Mouse (Mus musculus) midbrain, embryonic 11.5 days (tissue): Measurements from ENCODE around the gene Ankrd49. TPM values are rescaled to one million over a fixed set of nuclear protein-coding genes. Genes with fewer than 3 reads are reported as not detected.

Source experiments
- polyA plus RNA-seq: library from polyadenylated mRNA; unstranded; fragments of >200 nt; fragmentation: Nextera tagmentation; extraction: Ambion mirVana; gene quantifications from 2 replicates; pipeline ENCODE4 v1.2.1, GENCODE M21; 2014

The Ankrd49 gene
- polyA plus RNA-seq, 1 experiment from 2014 or later: 63.2 TPM

Other genes starting within 250 kb of the Ankrd49 start
- 14.8 and 15.2 TPM in 2 replicates for gene Amotl1, start 139.8 kb downstream of the Ankrd49 start, polyA plus RNA-seq
- gene Piwil4, start 44.1 kb downstream of the Ankrd49 start, polyA plus RNA-seq: 0.08 and 0.12 TPM in 2 replicates
- gene Fut4, start 32.5 kb downstream of the Ankrd49 start, polyA plus RNA-seq: 1.6 and 2.1 TPM in 2 replicates
- gene 1700012B09Rik, start 13.8 kb downstream of the Ankrd49 start, polyA plus RNA-seq: not detected in 2 replicates
- 29.4 and 30.8 TPM in 2 replicates for gene Mre11a, start 202 bp downstream of the Ankrd49 start, polyA plus RNA-seq
- gene Gpr83, start 75.4 kb upstream of the Ankrd49 start, polyA plus RNA-seq: 0.26 and 0.34 TPM in 2 replicates
- gene Izumo1r, start 119.1 kb upstream of the Ankrd49 start, polyA plus RNA-seq: not detected in 2 replicates